Mouse (Mus musculus) MEL (cell line): ENCODE results near the gene Rpn2.
A peak's percentile ranks its signal among the peaks of the same experiment; 100 is the strongest.

Experiments
- CHD2 ChIP-seq: IDR thresholded peaks from 2 replicates; pipeline ENCODE4 v1.6.1; 2011; ENCODE audit warnings: low read length, improper control_type of control experiment
- CTCF ChIP-seq, 3 experiments: IDR thresholded peaks in 2 of 3; conservative IDR thresholded peaks in 1 of 3; 2 replicates each; pipeline ENCODE4 v1.5.1; 2011 to 2012; ENCODE audit warnings: low read length in 3 of 3, low read depth in 2 of 3, mild to moderate bottlenecking in 2 of 3, improper control_type of control experiment in 1 of 3, inconsistent platforms in 1 of 3, mixed read lengths in 1 of 3, moderate library complexity in 1 of 3; ENCODE audit not compliant: control insufficient read depth in 1 of 3, insufficient read depth in 1 of 3, poor library complexity in 1 of 3, severe bottlenecking in 1 of 3
- KAT2A ChIP-seq: conservative IDR thresholded peaks from 2 replicates; pipeline ENCODE4 v1.6.1; 2012; ENCODE audit warnings: low read depth, low read length, improper control_type of control experiment, inconsistent platforms
- MAZ ChIP-seq: IDR thresholded peaks from 2 replicates; pipeline ENCODE4 v1.6.1; 2012; ENCODE audit warnings: low read depth, mild to moderate bottlenecking, inconsistent platforms, low read length, improper control_type of control experiment
- NRF1 ChIP-seq: IDR thresholded peaks from 2 replicates; pipeline ENCODE4 v1.6.1; 2014; ENCODE audit warnings: low read depth, mild to moderate bottlenecking, inconsistent platforms, low read length, improper control_type of control experiment, moderate library complexity; ENCODE audit not compliant: poor library complexity, insufficient read depth, severe bottlenecking
- POLR2A ChIP-seq, 2 experiments: IDR thresholded peaks; 2 replicates each; pipeline ENCODE4 v1.6.1; 2011 to 2012; ENCODE audit warnings: low read length in 2 of 2, mild to moderate bottlenecking in 2 of 2, control low read depth in 1 of 2, improper control_type of control experiment in 1 of 2, low read depth in 1 of 2, moderate library complexity in 1 of 2; ENCODE audit not compliant: control insufficient read depth in 1 of 2, insufficient read depth in 1 of 2, poor library complexity in 1 of 2
- POLR2AphosphoS2 ChIP-seq: IDR thresholded peaks from 2 replicates; pipeline ENCODE4 v1.6.1; 2011; ENCODE audit warnings: low read length, improper control_type of control experiment
- POLR2AphosphoS5 ChIP-seq: IDR thresholded peaks from 2 replicates; pipeline ENCODE4 v1.6.1; 2012; ENCODE audit warnings: low read depth, borderline replicate concordance, mild to moderate bottlenecking, inconsistent platforms, low read length, moderate library complexity, mixed read lengths
- USF1 ChIP-seq: IDR thresholded peaks from 2 replicates; pipeline ENCODE4 v1.6.1; 2014; ENCODE audit warnings: low read depth, mild to moderate bottlenecking, inconsistent platforms, low read length, improper control_type of control experiment, moderate library complexity
- ZC3H11A ChIP-seq: IDR thresholded peaks from 2 replicates; pipeline ENCODE4 v1.6.1; 2012; ENCODE audit warnings: low read depth, mild to moderate bottlenecking, inconsistent platforms, low read length, improper control_type of control experiment

DNA sequence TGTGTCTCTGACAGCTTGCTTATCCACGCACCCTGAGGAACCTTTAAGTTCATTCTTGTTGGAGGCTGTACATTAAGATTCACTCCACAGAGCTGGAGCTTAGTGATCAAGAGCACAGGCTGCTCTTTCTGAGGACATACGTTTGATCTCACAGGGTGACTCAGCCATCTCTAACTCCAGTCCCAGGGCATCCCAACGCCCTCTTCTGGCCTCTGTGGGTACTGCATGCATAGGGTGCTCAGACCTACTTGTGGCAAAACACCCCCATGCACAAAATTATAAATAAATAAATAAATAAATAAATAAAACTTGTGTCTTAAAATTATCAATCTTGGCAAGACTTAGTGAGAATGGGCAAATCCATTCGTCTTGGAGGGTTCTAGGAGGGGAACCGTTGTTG lies 59.8 kb downstream of the Rpn2 start:
- TF ChIP-seq CTCF (IDR thresholded peaks at IDR 0.05 in 2 of 3, conservative IDR thresholded peaks at IDR 0.05 in 1 of 3; ENCODE audit: control insufficient read depth in 1 of 3, insufficient read depth in 1 of 3, low read depth in 2 of 3, low read length in 3 of 3, poor library complexity in 1 of 3, severe bottlenecking in 1 of 3) (peak; percentile 46 to 74 (median 69)), POLR2AphosphoS2 (no peak), USF1 (no peak), ZC3H11A (no peak), MAZ (no peak), CHD2 (no peak), POLR2A (IDR thresholded peaks at IDR 0.05; ENCODE audit: control insufficient read depth in 1 of 2, insufficient read depth in 1 of 2, low read depth in 1 of 2, low read length in 2 of 2, poor library complexity in 1 of 2) (no peak), KAT2A (no peak), NRF1 (no peak), POLR2AphosphoS5 (no peak)
